Mouse (Mus musculus) ES-Bruce4 (cell line): ENCODE data around the gene Nudcd2.

Experiments
- CTCF ChIP-seq: IDR thresholded peaks from one replicate; pipeline ENCODE4 v1.8.1; 2011; ENCODE audit warnings: low read depth, low read length
- EP300 ChIP-seq: IDR thresholded peaks from 2 replicates; pipeline ENCODE4 v1.6.1; 2011; ENCODE audit warnings: low read depth, low read length; ENCODE audit not compliant: insufficient read depth
- POLR2A ChIP-seq: IDR thresholded peaks from one replicate; pipeline ENCODE4 v1.8.1; 2011; ENCODE audit warnings: low read length; ENCODE audit not compliant: insufficient read depth

DNA sequence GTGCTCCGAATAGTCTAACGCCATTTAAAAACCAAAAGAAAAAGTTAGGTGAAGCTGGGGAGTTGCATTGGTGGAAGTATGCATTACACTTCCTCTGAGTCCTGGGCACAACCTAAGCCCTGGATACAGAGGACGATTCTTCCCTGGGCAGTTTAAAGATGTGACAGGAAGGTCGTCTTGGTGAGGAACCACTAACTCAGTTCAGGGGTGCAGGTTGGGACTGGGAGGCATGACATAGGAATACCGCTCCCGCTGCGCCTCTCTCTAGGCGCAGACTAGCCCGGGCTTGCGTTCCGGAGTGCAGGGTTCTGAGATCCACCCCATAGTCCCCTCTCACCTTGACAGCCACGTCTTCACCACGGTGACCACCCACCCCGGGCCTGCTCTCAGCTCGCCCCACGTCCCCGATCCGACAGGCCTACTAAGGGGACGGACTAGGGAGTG lies 21.2 kb downstream of the Nudcd2 start:
- no peak for TF ChIP-seq CTCF
- TF ChIP-seq POLR2A = no peak
- TF ChIP-seq EP300 = no peak
